Mouse (Mus musculus): ENCODE measurements around the gene C2cd4d. TPM values are rescaled to one million over a fixed set of nuclear protein-coding genes. Genes with fewer than 3 reads are reported as not detected.

C2cd4d gene
- polyA plus RNA-seq, 1 experiment from 2014 or later: 0.23 TPM

- Histone ChIP-seq H3K4me3 (no peak overlapping the region), H3K9me3 (replicated peaks) (peaks cover 4% of the 10 kb centered on the region; the same call in 1 of the 2 replicates), H3K27ac (replicated peaks) (no peak overlapping the region), H3K4me1 (peaks cover 23% of the 10 kb centered on the region), H3K27me3 (ENCODE audit: low read depth, poor library complexity, severe bottlenecking) (peaks cover 54% of the 10 kb centered on the region), H3K36me3 (no peaks in the 10 kb centered on the region)
- DNase-seq (ENCODE audit: low spot score): no peak
- WGBS: 84% methylated on average over 6 of the region's 6 CpGs
Observed at GRCm38 (mm10) chr3:94367511-94367910, 5.3 kb downstream of the C2cd4d start.

- peaks cover 54% of the 10 kb centered on the region for H3K27me3 ChIP-seq (ENCODE audit: low read depth, poor library complexity, severe bottlenecking)
- 71% methylated on average over 6 of the region's 6 CpGs for WGBS
- DNase-seq (ENCODE audit: low spot score): no peak
Observed at GRCm38 (mm10) chr3:94368631-94369030, 6.4 kb downstream of the C2cd4d start.

GRCm38 (mm10) chr3:94369709-94370108, 7.5 kb downstream of the C2cd4d start:
- WGBS: 61% methylated on average over 2 of the region's 2 CpGs

More at GRCm38 (mm10) chr3:94368631-94369030, 6.4 kb downstream of the C2cd4d start:
- Histone ChIP-seq H3K4me3 (no peak overlapping the region), H3K4me1 (peaks cover 28% of the 10 kb centered on the region), H3K27ac (replicated peaks) (no peak overlapping the region), H3K36me3 (no peaks in the 10 kb centered on the region), H3K9me3 (replicated peaks) (no peaks in the 10 kb centered on the region)

GRCm38 (mm10) chr3:94371637-94372036, 9.4 kb downstream of the C2cd4d start:
- WGBS: 4% methylated on average over 11 of the region's 11 CpGs
- Histone ChIP-seq H3K4me3 (no peak overlapping the region), H3K36me3 (no peaks in the 10 kb centered on the region), H3K27ac (replicated peaks) (0 out of 2 replicates have a peak overlapping the region, but pooled peaks have one; percentile 28), H3K4me1 (peaks cover 28% of the 10 kb centered on the region), H3K9me3 (replicated peaks) (no peaks in the 10 kb centered on the region), H3K27me3 (ENCODE audit: low read depth, poor library complexity, severe bottlenecking) (peaks cover 45% of the 10 kb centered on the region)
- no peak for DNase-seq (ENCODE audit: low spot score)

More at GRCm38 (mm10) chr3:94369709-94370108, 7.5 kb downstream of the C2cd4d start:
- no peak overlapping the region for H3K27ac ChIP-seq (replicated peaks)
- H3K4me3 ChIP-seq: no peak overlapping the region
- H3K4me1 ChIP-seq: peaks cover 28% of the 10 kb centered on the region
- no peaks in the 10 kb centered on the region for H3K36me3 ChIP-seq
- DNase-seq (ENCODE audit: low spot score): no peak
- peaks cover 53% of the 10 kb centered on the region for H3K27me3 ChIP-seq (ENCODE audit: low read depth, poor library complexity, severe bottlenecking)
- H3K9me3 ChIP-seq (replicated peaks): no peaks in the 10 kb centered on the region

- Histone ChIP-seq H3K27ac (replicated peaks) (0 out of 2 replicates have a peak overlapping the region, but pooled peaks have one; percentile 28), H3K4me1 (peaks cover 28% of the 10 kb centered on the region), H3K4me3 (no peak overlapping the region), H3K9me3 (replicated peaks) (no peaks in the 10 kb centered on the region), H3K27me3 (ENCODE audit: low read depth, poor library complexity, severe bottlenecking) (peaks cover 44% of the 10 kb centered on the region), H3K36me3 (no peaks in the 10 kb centered on the region)
- no peak for DNase-seq (ENCODE audit: low spot score)
- WGBS: 3% methylated on average over 3 of the region's 3 CpGs
Observed at GRCm38 (mm10) chr3:94372038-94372437, 9.8 kb downstream of the C2cd4d start.

GRCm38 (mm10) chr3:94372641-94373040, 10.4 kb downstream of the C2cd4d start, which contains the start of gene Rorc:
Rorc (plus strand) TSS chr3:94372794.
- Histone ChIP-seq H3K36me3 (no peaks in the 10 kb centered on the region), H3K9me3 (replicated peaks) (no peaks in the 10 kb centered on the region), H3K27me3 (ENCODE audit: low read depth, poor library complexity, severe bottlenecking) (peaks cover 44% of the 10 kb centered on the region), H3K4me3 (peak within 1 kb of the TSS; percentile 39), H3K4me1 (peaks cover 32% of the 10 kb centered on the region), H3K27ac (replicated peaks) (peak within 1 kb of the TSS; percentile 58)
- no peak for DNase-seq (ENCODE audit: low spot score)
- 11% methylated on average over 5 of the region's 5 CpGs for WGBS

GRCm38 (mm10) chr3:94373090-94373489, 10.9 kb downstream of the C2cd4d start:
- 3% methylated on average over 10 of the region's 10 CpGs for WGBS
- Histone ChIP-seq H3K27ac (replicated peaks) (peak overlapping the region; percentile 58), H3K27me3 (ENCODE audit: low read depth, poor library complexity, severe bottlenecking) (peaks cover 44% of the 10 kb centered on the region)

GRCm38 (mm10) chr3:94373597-94374011, 11.4 kb downstream of the C2cd4d start:
- Histone ChIP-seq H3K4me1 (peaks cover 32% of the 10 kb centered on the region), H3K4me3 (peak overlapping the region; percentile 39), H3K27me3 (ENCODE audit: low read depth, poor library complexity, severe bottlenecking) (peaks cover 44% of the 10 kb centered on the region), H3K27ac (replicated peaks) (peak overlapping the region; percentile 58; the same call in 1 of the 2 replicates), H3K9me3 (replicated peaks) (no peaks in the 10 kb centered on the region), H3K36me3 (no peaks in the 10 kb centered on the region)
- no peak for DNase-seq (ENCODE audit: low spot score)
- WGBS: 3% methylated on average over 5 of the region's 5 CpGs

More at GRCm38 (mm10) chr3:94373090-94373489, 10.9 kb downstream of the C2cd4d start:
- Histone ChIP-seq H3K4me3 (peak overlapping the region; percentile 39), H3K9me3 (replicated peaks) (no peaks in the 10 kb centered on the region), H3K4me1 (peaks cover 32% of the 10 kb centered on the region), H3K36me3 (no peaks in the 10 kb centered on the region)
- no peak for DNase-seq (ENCODE audit: low spot score)

GRCm38 (mm10) chr3:94374636-94375035, 12.4 kb downstream of the C2cd4d start:
- no peak for DNase-seq (ENCODE audit: low spot score)
- Histone ChIP-seq H3K9me3 (replicated peaks) (no peaks in the 10 kb centered on the region), H3K27me3 (ENCODE audit: low read depth, poor library complexity, severe bottlenecking) (peaks cover 44% of the 10 kb centered on the region), H3K4me3 (no peak overlapping the region), H3K36me3 (no peaks in the 10 kb centered on the region), H3K27ac (replicated peaks) (no peak overlapping the region), H3K4me1 (peaks cover 33% of the 10 kb centered on the region)

- DNase-seq (ENCODE audit: low spot score): no peak
- H3K9me3 ChIP-seq (replicated peaks): no peaks in the 10 kb centered on the region
- H3K27me3 ChIP-seq (ENCODE audit: low read depth, poor library complexity, severe bottlenecking): peaks cover 44% of the 10 kb centered on the region
- no peak overlapping the region for H3K27ac ChIP-seq (replicated peaks)
- no peaks in the 10 kb centered on the region for H3K36me3 ChIP-seq
- 78% methylated on average over 2 of the region's 2 CpGs for WGBS
- no peak overlapping the region for H3K4me3 ChIP-seq
- H3K4me1 ChIP-seq: peaks cover 38% of the 10 kb centered on the region
Observed at GRCm38 (mm10) chr3:94375146-94375545, 12.9 kb downstream of the C2cd4d start.

GRCm38 (mm10) chr3:94375861-94376260, 13.6 kb downstream of the C2cd4d start:
- DNase-seq (ENCODE audit: low spot score): no peak
- H3K27me3 ChIP-seq (ENCODE audit: low read depth, poor library complexity, severe bottlenecking): peaks cover 44% of the 10 kb centered on the region

GRCm38 (mm10) chr3:94377028-94377923, 15.0 kb downstream of the C2cd4d start:
- Histone ChIP-seq H3K9me3 (replicated peaks) (no peaks in the 10 kb centered on the region), H3K27me3 (ENCODE audit: low read depth, poor library complexity, severe bottlenecking) (peaks cover 35% of the 10 kb centered on the region), H3K4me3 (no peak overlapping the region), H3K27ac (replicated peaks) (no peak overlapping the region), H3K4me1 (peaks cover 33% of the 10 kb centered on the region), H3K36me3 (no peaks in the 10 kb centered on the region)
- no peak for DNase-seq (ENCODE audit: low spot score)
- 15% methylated on average over 13 of the region's 13 CpGs for WGBS

More at GRCm38 (mm10) chr3:94375861-94376260, 13.6 kb downstream of the C2cd4d start:
- Histone ChIP-seq H3K27ac (replicated peaks) (no peak overlapping the region), H3K36me3 (no peaks in the 10 kb centered on the region), H3K4me1 (peaks cover 42% of the 10 kb centered on the region), H3K4me3 (no peak overlapping the region), H3K9me3 (replicated peaks) (no peaks in the 10 kb centered on the region)
- 49% methylated on average over 5 of the region's 5 CpGs for WGBS

All from midbrain, embryonic 10.5 days (tissue).